Mouse (Mus musculus) lung, adult 2 months (tissue): Measurements from ENCODE around the gene Gse1. TPM values are rescaled to one million over a fixed set of nuclear protein-coding genes. Genes with fewer than 3 reads are reported as not detected.

Source experiments
- DNase-seq: peaks from one replicate; pipeline ENCODE4 v3.0.0; 2022
- H3K4me1 ChIP-seq: fragments of 200-500 bp; 2 replicates; pipeline ENCODE4 v1.6.1; 2011; ENCODE audit warnings: low read length; ENCODE audit not compliant: control insufficient read depth, insufficient read depth
- H3K4me3 ChIP-seq: fragments of 200-500 bp; replicated peaks from 2 replicates; pipeline ENCODE3; 2011; ENCODE audit warnings: low read depth, mild to moderate bottlenecking, control low read depth, low read length; ENCODE audit errors: extremely low read depth
- CTCF ChIP-seq: fragments of 200-500 bp; IDR thresholded peaks from 2 replicates; pipeline ENCODE4 v1.5.1; 2011; ENCODE audit warnings: mild to moderate bottlenecking, low read length, control low read depth; ENCODE audit not compliant: insufficient read depth
- POLR2A ChIP-seq: fragments of 200-500 bp; IDR thresholded peaks from 2 replicates; pipeline ENCODE4 v1.6.1; 2011; ENCODE audit warnings: low read depth, mild to moderate bottlenecking, control low read depth, low read length, borderline replicate concordance; ENCODE audit errors: extremely low read depth
- WGBS: fragments of 180-500 bp; shearing (Covaris S2); methylation state at CpG from one replicate; pipeline ENCODE4 v1.1.7; 2018; 5-methylcytosine and 5-hydroxymethylcytosine counted together
- polyA plus RNA-seq: library from polyadenylated mRNA; depleted of rRNA; stranded (reverse); fragments of >200 nt; gene quantifications from 2 replicates; pipeline ENCODE4 v1.2.3, GENCODE M21; 2012; rRNA removed

Gse1 gene
- polyA plus RNA-seq, 1 experiment: 35.6 TPM

- no peak for DNase-seq
- H3K4me3 ChIP-seq: no peak overlapping the region
- H3K4me1 ChIP-seq: no peaks in the 10 kb centered on the region
- TF ChIP-seq CTCF (no peak), POLR2A (no peak)
- 56% methylated on average over 5 of the region's 5 CpGs for WGBS
Measured at GRCm38 (mm10) chr8:120630031-120630430, 401.8 kb downstream of the Gse1 start.

- Histone ChIP-seq H3K4me1 (no peaks in the 10 kb centered on the region), H3K4me3 (no peak overlapping the region)
- 54% methylated on average over 6 of the region's 6 CpGs for WGBS
- TF ChIP-seq CTCF (no peak), POLR2A (no peak)
- DNase-seq: no peak
Measured at GRCm38 (mm10) chr8:120630848-120631247, 402.6 kb downstream of the Gse1 start.

Other genes with a start within 250 kb of the Gse1 start
- gene Crispld2, start 236.0 kb upstream of the Gse1 start, polyA plus RNA-seq: 66.9 and 71.0 TPM in 2 replicates
- 64.9 and 78.0 TPM in 2 replicates for gene Zdhhc7, start 127.0 kb upstream of the Gse1 start, polyA plus RNA-seq
- gene 6430548M08Rik, start 114.3 kb upstream of the Gse1 start, polyA plus RNA-seq: 46.1 and 72.9 TPM in 2 replicates
- gene Fam92b, start 51.0 kb upstream of the Gse1 start, polyA plus RNA-seq: 9.0 and 10.2 TPM in 2 replicates